Mouse (Mus musculus) fibroblast of lung, adult 2 months (primary cell): ENCODE data around the gene Rybp.

ENCODE experiments used
- DNase-seq: peaks from one replicate; pipeline ENCODE4 v3.0.0-alpha.2; 2011; ENCODE audit warnings: low read depth

Rybp gene

GRCm38 (mm10) chr6:100188883-100189743 is 98.2 kb downstream of the Rybp start:
- no peak for DNase-seq

- DNase-seq: no peak
These were observed 99.5 kb downstream of the Rybp start for GRCm38 (mm10) chr6:100187821-100188220.

GRCm38 (mm10) chr6:100186789-100187188 is 100.5 kb downstream of the Rybp start:
- DNase-seq: no peak

- DNase-seq: no peak
These were observed 101.8 kb downstream of the Rybp start for GRCm38 (mm10) chr6:100185524-100185923.

DNA sequence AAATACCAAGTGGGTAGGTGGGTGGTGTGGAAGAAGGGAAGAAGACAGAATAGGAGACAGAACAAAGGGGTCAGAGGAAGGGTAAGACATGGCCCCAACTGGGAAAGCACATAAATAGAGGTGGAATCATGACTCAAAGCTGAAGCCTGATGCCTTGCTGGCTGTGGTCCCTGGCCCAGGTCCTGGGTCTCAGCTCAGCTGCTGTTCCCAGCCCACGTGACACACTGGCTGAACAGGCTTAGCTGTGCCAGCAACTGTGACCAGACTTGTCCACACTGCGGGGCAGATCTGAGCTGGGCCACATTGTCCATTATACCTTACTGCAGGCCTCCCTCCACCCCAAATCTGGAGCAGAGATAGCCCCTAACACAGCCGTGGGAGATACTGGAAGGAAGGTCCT is 103.9 kb downstream of the Rybp start:
- DNase-seq: peak; percentile 54

GRCm38 (mm10) chr6:100180883-100181262 is 106.4 kb downstream of the Rybp start:
- no peak for DNase-seq

- DNase-seq: no peak
These were observed 106.9 kb downstream of the Rybp start for GRCm38 (mm10) chr6:100180213-100180882.

DNA sequence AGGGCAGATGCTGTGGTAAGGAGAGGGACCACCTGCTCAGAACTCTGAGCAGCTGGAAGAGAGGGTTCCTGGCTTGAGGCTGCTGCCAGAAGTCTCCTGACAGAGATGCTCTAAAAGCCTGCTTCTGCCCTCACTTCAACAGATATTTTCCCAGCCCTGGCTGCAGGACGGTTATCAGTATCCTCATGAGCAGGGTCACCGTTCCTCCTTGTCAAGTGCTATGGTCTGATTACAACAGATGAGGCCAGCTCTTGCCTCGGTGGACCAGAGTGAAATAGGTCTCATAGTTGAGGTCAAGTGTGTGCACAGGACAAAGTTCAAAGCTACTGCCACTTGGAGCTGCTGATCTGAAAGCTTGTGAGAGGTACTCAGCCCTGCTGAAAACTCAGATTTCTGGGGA is 108.5 kb downstream of the Rybp start:
- no peak for DNase-seq
